Mouse (Mus musculus) liver, embryonic 12.5 days (tissue): ENCODE results near the gene Bmp2. TPM values are rescaled to one million over a fixed set of nuclear protein-coding genes. Genes with fewer than 3 reads are reported as not detected.

ENCODE experiments used
- ATAC-seq: fragments of 200-750 bp; cut with Nextera tagmentation; 2 replicates; pipeline ENCODE4 v1.8.0; 2017; ENCODE audit warnings: moderate number of reproducible peaks, mild to moderate bottlenecking, moderate library complexity
- H3K27ac ChIP-seq: fragments of 300-500 bp; sonication (generic); 2 replicates; pipeline ENCODE4 v1.5.1; 2016; ENCODE audit warnings: mild to moderate bottlenecking
- H3K27me3 ChIP-seq: fragments of 300-500 bp; sonication (generic); replicated peaks from 2 replicates; pipeline ENCODE4 v1.6.1; 2016; ENCODE audit warnings: mild to moderate bottlenecking, moderate library complexity
- H3K36me3 ChIP-seq: fragments of 300-500 bp; sonication (generic); 2 replicates; pipeline ENCODE4 v1.6.1; 2016; ENCODE audit warnings: mild to moderate bottlenecking, moderate library complexity
- H3K4me1 ChIP-seq: fragments of 300-500 bp; sonication (generic); 2 replicates; pipeline ENCODE4 v1.6.1; 2016
- H3K4me2 ChIP-seq: fragments of 300-500 bp; sonication (generic); 2 replicates; pipeline ENCODE4 v1.6.1; 2016; ENCODE audit warnings: mild to moderate bottlenecking, moderate library complexity
- H3K4me3 ChIP-seq: fragments of 300-500 bp; sonication (generic); 2 replicates; pipeline ENCODE4 v1.5.1; 2016; ENCODE audit warnings: mild to moderate bottlenecking, moderate library complexity
- H3K9ac ChIP-seq: fragments of 300-500 bp; sonication (generic); 2 replicates; pipeline ENCODE4 v1.6.1; 2016; ENCODE audit warnings: mild to moderate bottlenecking, moderate library complexity
- H3K9me3 ChIP-seq: fragments of 300-500 bp; sonication (generic); replicated peaks from 2 replicates; pipeline ENCODE4 v1.6.1; 2016; ENCODE audit warnings: mild to moderate bottlenecking, moderate library complexity
- WGBS: fragments of 180-500 bp; shearing (Covaris S2); methylation state at CpG from one replicate; pipeline ENCODE4 v1.1.7; 2016; ENCODE audit not compliant: insufficient replicate concordance; 5-methylcytosine and 5-hydroxymethylcytosine counted together
- microRNA-seq: library from miRNA; unstranded; fragments of <30 nt; microRNA quantifications from one replicate; pipeline ENCODE4, GENCODE M21; 2017
- polyA plus RNA-seq: library from polyadenylated mRNA; unstranded; fragments of >200 nt; fragmentation: Nextera tagmentation; extraction: Ambion mirVana; gene quantifications from 2 replicates; pipeline ENCODE4 v1.2.1, GENCODE M21; 2016

Bmp2 gene
- polyA plus RNA-seq, 1 experiment from 2014 or later: 6.7 TPM

DNA sequence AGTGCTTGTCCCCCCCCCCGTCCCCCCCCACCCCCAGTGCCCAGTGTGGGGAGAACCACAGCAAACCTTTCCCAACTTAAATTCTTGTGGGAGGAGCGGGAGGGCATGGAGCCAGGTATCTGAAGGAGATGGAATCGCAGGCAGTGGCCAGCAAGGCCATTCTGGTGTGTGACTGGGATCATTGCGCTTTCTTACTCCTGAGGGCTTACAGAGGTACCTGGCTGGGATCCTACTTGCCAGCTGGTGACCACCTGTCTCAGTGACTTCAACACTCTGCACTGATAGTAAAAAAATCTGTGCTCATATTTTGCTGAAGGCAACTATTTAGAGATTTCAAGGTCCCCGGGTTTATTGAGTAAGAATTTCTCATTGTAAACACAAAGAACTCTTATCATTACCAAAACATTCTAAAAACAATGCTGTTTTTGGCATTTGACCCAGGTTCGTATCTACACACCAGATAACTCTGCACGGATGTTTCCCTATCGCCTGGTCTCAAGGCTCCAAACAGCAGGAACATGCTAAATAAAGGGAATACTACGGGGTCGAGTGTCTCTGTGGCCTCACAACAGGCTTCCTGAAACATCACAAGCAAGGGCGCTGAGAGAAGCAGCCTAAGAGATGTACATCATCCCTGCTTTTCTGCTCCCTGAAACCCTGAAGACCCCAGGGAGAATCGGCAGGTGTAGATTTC is 39.8 kb downstream of the Bmp2 start:
- peaks cover 4% of the 10 kb centered on the region; the same call in 1 of the 2 replicates for H3K27me3 ChIP-seq
- no peak overlapping the region for H3K27ac ChIP-seq
- 43% methylated on average over 12 of the region's 12 CpGs for WGBS
- no peak overlapping the region for H3K9ac ChIP-seq
- no peak overlapping the region for H3K4me2 ChIP-seq
- no peak overlapping the region for H3K4me3 ChIP-seq
- no peaks in the 10 kb centered on the region for H3K4me1 ChIP-seq
- no peaks in the 10 kb centered on the region for H3K9me3 ChIP-seq
- no peak for ATAC-seq
- no peaks in the 10 kb centered on the region for H3K36me3 ChIP-seq

Small RNAs within 50 kb of the gene (microRNA-seq; reads per million reads assigned to microRNA genes)
- not detected for gene Mir3090
